ENCODE assay signal across 20 mouse cellular contexts in the genomic region with DNA sequence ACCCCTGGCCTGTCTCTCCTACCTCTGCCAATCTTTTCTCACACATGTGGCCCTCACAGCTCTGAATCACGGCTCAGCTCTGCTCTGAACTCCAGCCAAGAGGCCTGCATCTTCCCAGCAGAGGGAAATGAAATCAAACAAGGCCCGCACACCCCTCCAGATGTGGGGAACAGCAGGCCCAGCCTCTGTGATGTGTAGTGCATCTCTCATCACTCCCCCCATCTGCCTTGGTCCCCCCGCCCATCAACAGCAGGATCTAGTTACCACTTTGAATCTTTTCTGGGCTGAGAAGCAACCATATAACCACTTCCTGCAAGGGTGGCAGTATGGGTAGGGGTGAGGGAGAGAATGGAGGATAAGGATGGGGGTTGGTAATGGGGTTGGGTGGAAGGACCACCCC. TPM values are rescaled to one million over a fixed set of nuclear protein-coding genes. Genes with fewer than 3 reads are reported as not detected.
DNase-seq lines count a peak whose midpoint lies in the region; ATAC-seq and TF ChIP-seq lines count a peak whose summit lies in the region.
"Had no signal": no experiment of that assay in that cellular context is flagged by ENCODE, and none has a peak within 500 bp of the region (broad histone marks: within the 10 kb centered on the region; RNA-seq: fewer than 3 reads in every experiment).

No protein-coding gene starts in this region.

- no peak overlapping the region for H3K9ac ChIP-seq in lung, embryonic 16.5 days (ENCODE audit: low read length)
- no peak overlapping the region for H3K9ac ChIP-seq in limb, embryonic 14.5 days (ENCODE audit: low read depth, low read length, severe bottlenecking)
- H3K9ac ChIP-seq: midbrain, embryonic 13.5 days; neural tube, embryonic 12.5 days had no signal

- H3K4me1 ChIP-seq in lung, embryonic 16.5 days (replicated peaks; ENCODE audit: control insufficient read depth, insufficient read depth, low read length): no peaks in the 10 kb centered on the region
- H3K4me1 ChIP-seq in lung, adult 2 months (ENCODE audit: control insufficient read depth, insufficient read depth, low read length): no peaks in the 10 kb centered on the region
- peaks cover 18% of the 10 kb centered on the region for H3K4me1 ChIP-seq in embryonic facial prominence, embryonic 10.5 days
- H3K4me1 ChIP-seq in limb, embryonic 14.5 days (ENCODE audit: control insufficient read depth, insufficient read depth, low read length): peaks cover 22% of the 10 kb centered on the region
- no peaks in the 10 kb centered on the region for H3K4me1 ChIP-seq in midbrain, embryonic 10.5 days
- H3K4me1 ChIP-seq: midbrain, embryonic 13.5 days; neural tube, embryonic 12.5 days had no signal

- no peak overlapping the region for H3K4me3 ChIP-seq in lung, embryonic 16.5 days (ENCODE audit: low read length)
- no peak overlapping the region for H3K4me3 ChIP-seq in lung, adult 2 months (replicated peaks; ENCODE audit: extremely low read depth, low read depth, low read length)
- H3K4me3 ChIP-seq in embryonic facial prominence, embryonic 10.5 days: no peak overlapping the region
- no peak overlapping the region for H3K4me3 ChIP-seq in limb, embryonic 14.5 days (replicated peaks; ENCODE audit: low read length)
- H3K4me3 ChIP-seq in midbrain, embryonic 10.5 days: no peak overlapping the region
- H3K4me3 ChIP-seq: erythroblast, embryonic 14.5 days; midbrain, embryonic 13.5 days; neural tube, embryonic 12.5 days had no signal

- no peaks in the 10 kb centered on the region for H3K36me3 ChIP-seq in lung, embryonic 16.5 days (ENCODE audit: control insufficient read depth, insufficient read depth, low read length)
- H3K36me3 ChIP-seq in embryonic facial prominence, embryonic 10.5 days (replicated peaks): no peaks in the 10 kb centered on the region
- no peaks in the 10 kb centered on the region for H3K36me3 ChIP-seq in limb, embryonic 14.5 days (ENCODE audit: control insufficient read depth, insufficient read depth, low read length)
- H3K36me3 ChIP-seq in midbrain, embryonic 10.5 days: no peaks in the 10 kb centered on the region
- H3K36me3 ChIP-seq: midbrain, embryonic 13.5 days; neural tube, embryonic 12.5 days had no signal

- 43% methylated on average over 3 of the region's 3 CpGs for WGBS in lung, embryonic 16.5 days
- 60% methylated on average over 3 of the region's 3 CpGs for WGBS in lung, adult 2 months
- 66% methylated on average over 3 of the region's 3 CpGs for WGBS in embryonic facial prominence, embryonic 10.5 days
- 31% methylated on average over 3 of the region's 3 CpGs for WGBS in limb, embryonic 14.5 days
- WGBS in midbrain, embryonic 10.5 days: 79% methylated on average over 3 of the region's 3 CpGs

- TF ChIP-seq CTCF in lung, adult 2 months (IDR thresholded peaks at IDR 0.05; ENCODE audit: insufficient read depth, low read length): no peak

- peak; percentile 36; the same call in 1 of the 2 replicates for ATAC-seq in lung, embryonic 16.5 days (ENCODE audit: low read depth)
- peak; percentile 75 for ATAC-seq in limb, embryonic 14.5 days (ENCODE audit: low FRiP score, low read depth)
- ATAC-seq: forebrain, embryonic 16.5 days; midbrain, embryonic 13.5 days had no signal

- H3K27ac ChIP-seq in lung, embryonic 16.5 days (ENCODE audit: low read length): no peak overlapping the region
- H3K27ac ChIP-seq in embryonic facial prominence, embryonic 10.5 days (replicated peaks): 0 out of 2 replicates have a peak overlapping the region, but pooled peaks have one; percentile 40
- H3K27ac ChIP-seq in limb, embryonic 14.5 days (replicated peaks; ENCODE audit: low read depth, low read length): peak overlapping the region; percentile 73
- no peak overlapping the region for H3K27ac ChIP-seq in midbrain, embryonic 10.5 days (replicated peaks)
- H3K27ac ChIP-seq: midbrain, embryonic 13.5 days; neural tube, embryonic 12.5 days had no signal

- H3K9me3 ChIP-seq in lung, embryonic 16.5 days (ENCODE audit: control insufficient read depth, low read length): no peaks in the 10 kb centered on the region
- H3K9me3 ChIP-seq in embryonic facial prominence, embryonic 10.5 days: no peaks in the 10 kb centered on the region
- H3K9me3 ChIP-seq in limb, embryonic 14.5 days (ENCODE audit: control insufficient read depth, low read length): no peaks in the 10 kb centered on the region
- H3K9me3 ChIP-seq in midbrain, embryonic 10.5 days (replicated peaks): no peaks in the 10 kb centered on the region
- H3K9me3 ChIP-seq: midbrain, embryonic 13.5 days; neural tube, embryonic 12.5 days had no signal

- no peak for DNase-seq in lung, adult 2 months
- no peak for DNase-seq in embryonic facial prominence, embryonic 10.5 days (ENCODE audit: low spot score)
- DNase-seq in limb, embryonic 14.5 days (ENCODE audit: low spot score): peak; percentile 79
- DNase-seq in thymus, postnatal 4 days: peak; percentile 64
- DNase-seq in right cerebral cortex, postnatal 14 days: no peak
- DNase-seq in midbrain, embryonic 10.5 days (ENCODE audit: low spot score): no peak
- DNase-seq in left cerebral cortex, adult 9 months (ENCODE audit: low spot score in 2 of 2): no peak
- DNase-seq: cerebellum, adult 18-20 months; gastrocnemius, postnatal 10 days; kidney, adult 18-20 months; lung, postnatal 14 days had no signal

- TF ChIP-seq POLR2A in lung, adult 2 months (IDR thresholded peaks at IDR 0.05; ENCODE audit: borderline replicate concordance, extremely low read depth, low read depth, low read length): no peak
- no peak for TF ChIP-seq POLR2A in limb, embryonic 14.5 days (IDR thresholded peaks at IDR 0.05; ENCODE audit: borderline replicate concordance, extremely low read depth, insufficient read depth, insufficient read length)

- no peak overlapping the region for H3K4me2 ChIP-seq in lung, embryonic 16.5 days (ENCODE audit: low read depth, low read length)
- no peak overlapping the region for H3K4me2 ChIP-seq in limb, embryonic 14.5 days (replicated peaks; ENCODE audit: low read depth, low read length, severe bottlenecking)
- H3K4me2 ChIP-seq: heart, embryonic 11.5 days; liver, embryonic 11.5 days; midbrain, embryonic 13.5 days; neural tube, embryonic 12.5 days had no signal

- H3K27me3 ChIP-seq in lung, embryonic 16.5 days (ENCODE audit: control insufficient read depth, insufficient read depth, low read depth, low read length): no peaks in the 10 kb centered on the region
- H3K27me3 ChIP-seq in embryonic facial prominence, embryonic 10.5 days (replicated peaks; ENCODE audit: low read depth, poor library complexity, severe bottlenecking): no peaks in the 10 kb centered on the region
- no peaks in the 10 kb centered on the region for H3K27me3 ChIP-seq in limb, embryonic 14.5 days (ENCODE audit: control insufficient read depth, insufficient read depth, low read length)
- no peaks in the 10 kb centered on the region for H3K27me3 ChIP-seq in midbrain, embryonic 10.5 days (ENCODE audit: low read depth, poor library complexity, severe bottlenecking)
- H3K27me3 ChIP-seq: midbrain, embryonic 13.5 days; neural tube, embryonic 12.5 days had no signal

RNA-seq across cellular contexts. Expression of gene Lrrc32, which starts 20.0 kb away (rescaled TPM):
- polyA plus RNA-seq in lung, embryonic 16.5 days (2015; fragmentation: Nextera tagmentation; extraction: Ambion mirVana): 6.0 and 6.3 TPM in 2 replicates
- polyA plus RNA-seq in lung, adult 2 months (2012; rRNA removed): 38.4 and 49.3 TPM in 2 replicates
- polyA plus RNA-seq in embryonic facial prominence, embryonic 10.5 days (2016; fragmentation: Nextera tagmentation; extraction: Ambion mirVana): 3.6 and 3.7 TPM in 2 replicates
- 12.3 and 16.1 TPM in 2 replicates for polyA plus RNA-seq in limb, embryonic 14.5 days (2012; rRNA removed)
- polyA plus RNA-seq in limb, embryonic 14.5 days (2014; fragmentation: Nextera tagmentation; extraction: Ambion mirVana): 8.9 and 10.5 TPM in 2 replicates
- polyA plus RNA-seq in midbrain, embryonic 10.5 days (2016; fragmentation: Nextera tagmentation; extraction: Ambion mirVana): 5.2 and 5.7 TPM in 2 replicates

RNA-seq across cellular contexts. Expression of gene Gucy2d, which starts 28.9 kb away (rescaled TPM):
- polyA plus RNA-seq in lung, embryonic 16.5 days (2015; fragmentation: Nextera tagmentation; extraction: Ambion mirVana): not detected in 2 replicates
- 0.04 TPM in 1 of 2 replicates, not detected in the other for polyA plus RNA-seq in lung, adult 2 months (2012; rRNA removed)
- polyA plus RNA-seq in embryonic facial prominence, embryonic 10.5 days (2016; fragmentation: Nextera tagmentation; extraction: Ambion mirVana): not detected in 2 replicates
- polyA plus RNA-seq in limb, embryonic 14.5 days (2012; rRNA removed): 0.09 TPM in 1 of 2 replicates, not detected in the other
- polyA plus RNA-seq in limb, embryonic 14.5 days (2014; fragmentation: Nextera tagmentation; extraction: Ambion mirVana): not detected in 2 replicates
- polyA plus RNA-seq in midbrain, embryonic 10.5 days (2016; fragmentation: Nextera tagmentation; extraction: Ambion mirVana): not detected in 2 replicates
- polyA plus RNA-seq: cortical plate, adult 2 months; erythroblast, embryonic 14.5 days; forebrain, embryonic 16.5 days; hindbrain, embryonic 11.5 days; liver, embryonic 11.5 days; midbrain, embryonic 13.5 days; neural tube, embryonic 12.5 days had no signal

Comparison
In these comparisons a context has a peak if more than half of its experiments do, and no peak if none do; other contexts are left out.
1. H3K27ac ChIP-seq: peak in embryonic facial prominence, embryonic 10.5 days (single experiment) and limb, embryonic 14.5 days (single experiment); none in lung, embryonic 16.5 days (single experiment) and midbrain, embryonic 10.5 days (single experiment).
2. DNase-seq: peak in limb, embryonic 14.5 days (single experiment) and thymus, postnatal 4 days (single experiment); none in lung, adult 2 months (single experiment), embryonic facial prominence, embryonic 10.5 days (single experiment), right cerebral cortex, postnatal 14 days (single experiment), midbrain, embryonic 10.5 days (single experiment) and left cerebral cortex, adult 9 months (0 of 2).